Mouse (Mus musculus) hindbrain, embryonic 11.5 days (tissue): ENCODE measurements around the gene Commd1. TPM values are rescaled to one million over a fixed set of nuclear protein-coding genes. Genes with fewer than 3 reads are reported as not detected.

Experiments
- ATAC-seq: fragments of 200-750 bp; cut with Nextera tagmentation; 2 replicates; pipeline ENCODE4 v1.8.0; 2017; ENCODE audit warnings: mild to moderate bottlenecking, moderate TSS enrichment, moderate library complexity; ENCODE audit not compliant: low FRiP score
- DNase-seq: peaks from one replicate; pipeline ENCODE4 v3.0.0-alpha.2; 2015; ENCODE audit warnings: low spot score
- H3K27ac ChIP-seq: fragments of 300-500 bp; sonication (generic); 2 replicates; pipeline ENCODE4 v1.5.1; 2014; ENCODE audit warnings: mild to moderate bottlenecking, low read depth, low read length
- H3K27me3 ChIP-seq: fragments of 300-500 bp; sonication (generic); 2 replicates; pipeline ENCODE4 v1.6.1; 2014; ENCODE audit warnings: mild to moderate bottlenecking, low read length, moderate library complexity, mixed read lengths; ENCODE audit not compliant: control insufficient read depth, insufficient read depth
- H3K36me3 ChIP-seq: fragments of 300-500 bp; sonication (generic); 2 replicates; pipeline ENCODE4 v1.6.1; 2014; ENCODE audit warnings: mild to moderate bottlenecking, low read length, moderate library complexity, mixed read lengths; ENCODE audit not compliant: control insufficient read depth, insufficient read depth
- H3K4me1 ChIP-seq: fragments of 300-500 bp; sonication (generic); replicated peaks from 2 replicates; pipeline ENCODE4 v1.6.1; 2014; ENCODE audit warnings: low read length, mixed read lengths; ENCODE audit not compliant: control insufficient read depth, insufficient read depth
- H3K4me2 ChIP-seq: fragments of 300-500 bp; sonication (generic); replicated peaks from 2 replicates; pipeline ENCODE4 v1.6.1; 2014; ENCODE audit warnings: mild to moderate bottlenecking, low read depth, low read length
- H3K4me3 ChIP-seq: fragments of 300-500 bp; sonication (generic); 2 replicates; pipeline ENCODE4 v1.5.1; 2014; ENCODE audit warnings: low read depth, low read length
- H3K9ac ChIP-seq: fragments of 300-500 bp; sonication (generic); 2 replicates; pipeline ENCODE4 v1.6.1; 2014; ENCODE audit warnings: low read depth, low read length
- H3K9me3 ChIP-seq: fragments of 300-500 bp; sonication (generic); 2 replicates; pipeline ENCODE4 v1.6.1; 2016; ENCODE audit warnings: low read length; ENCODE audit not compliant: control insufficient read depth
- WGBS: fragments of 180-500 bp; shearing (Covaris S2); extraction: QIAGEN DNeasy Blood & Tissue Kit; methylation state at CpG from one replicate; pipeline ENCODE4 v1.1.7; 2014; 5-methylcytosine and 5-hydroxymethylcytosine counted together
- polyA plus RNA-seq: library from polyadenylated mRNA; unstranded; fragments of >200 nt; fragmentation: Nextera tagmentation; extraction: Ambion mirVana; gene quantifications from 2 replicates; pipeline ENCODE4 v1.2.1, GENCODE M21; 2014

The Commd1 gene
- polyA plus RNA-seq, 1 experiment from 2014 or later = 411 TPM

DNA sequence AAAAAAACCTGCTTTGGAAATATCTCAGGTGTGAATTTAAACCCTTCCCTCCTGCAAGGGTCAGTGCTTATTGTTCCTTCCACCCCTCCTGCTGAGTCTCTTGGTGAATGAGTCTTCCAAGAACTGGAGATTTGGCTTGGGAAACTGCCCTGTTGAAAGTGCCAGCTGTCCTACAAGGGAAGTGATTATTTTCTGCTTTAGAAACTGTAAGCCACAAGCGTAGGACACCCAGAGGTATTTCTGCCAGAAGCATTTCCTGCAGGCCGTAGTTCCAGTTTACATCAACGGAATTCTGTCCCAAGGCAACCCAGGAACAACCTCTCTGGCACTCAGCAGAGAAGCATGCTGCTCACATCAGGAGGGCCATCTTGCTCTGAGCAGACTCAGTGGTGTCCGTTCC is 108.8 kb downstream of the Commd1 start:
- ATAC-seq = no peak
- WGBS = 70% methylated on average over 4 of the region's 4 CpGs
- Histone ChIP-seq H3K9ac (no peak overlapping the region), H3K4me3 (no peak overlapping the region), H3K27me3 (no peaks in the 10 kb centered on the region), H3K9me3 (no peaks in the 10 kb centered on the region), H3K4me1 (no peaks in the 10 kb centered on the region), H3K27ac (no peak overlapping the region), H3K4me2 (no peak overlapping the region), H3K36me3 (no peaks in the 10 kb centered on the region)
- no peak for DNase-seq

DNA sequence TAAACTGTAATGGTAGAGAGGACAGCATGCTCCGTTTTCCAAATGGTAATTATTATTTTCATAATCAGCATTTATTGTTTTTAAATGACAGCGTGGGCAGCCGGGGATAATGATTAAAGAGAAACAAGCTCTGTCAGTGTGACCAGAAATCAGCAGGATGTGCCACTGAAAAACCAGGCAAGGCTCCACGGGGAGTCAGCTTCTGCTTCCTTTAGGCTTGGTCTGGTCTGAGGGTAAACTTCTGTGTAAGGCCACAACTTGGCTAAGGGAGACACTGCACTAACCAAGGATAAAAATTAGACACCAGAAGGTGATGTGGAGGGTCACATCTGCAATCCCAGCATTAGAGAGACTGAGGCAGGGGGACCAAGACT is 109.9 kb downstream of the Commd1 start:
- ATAC-seq = no peak

DNA sequence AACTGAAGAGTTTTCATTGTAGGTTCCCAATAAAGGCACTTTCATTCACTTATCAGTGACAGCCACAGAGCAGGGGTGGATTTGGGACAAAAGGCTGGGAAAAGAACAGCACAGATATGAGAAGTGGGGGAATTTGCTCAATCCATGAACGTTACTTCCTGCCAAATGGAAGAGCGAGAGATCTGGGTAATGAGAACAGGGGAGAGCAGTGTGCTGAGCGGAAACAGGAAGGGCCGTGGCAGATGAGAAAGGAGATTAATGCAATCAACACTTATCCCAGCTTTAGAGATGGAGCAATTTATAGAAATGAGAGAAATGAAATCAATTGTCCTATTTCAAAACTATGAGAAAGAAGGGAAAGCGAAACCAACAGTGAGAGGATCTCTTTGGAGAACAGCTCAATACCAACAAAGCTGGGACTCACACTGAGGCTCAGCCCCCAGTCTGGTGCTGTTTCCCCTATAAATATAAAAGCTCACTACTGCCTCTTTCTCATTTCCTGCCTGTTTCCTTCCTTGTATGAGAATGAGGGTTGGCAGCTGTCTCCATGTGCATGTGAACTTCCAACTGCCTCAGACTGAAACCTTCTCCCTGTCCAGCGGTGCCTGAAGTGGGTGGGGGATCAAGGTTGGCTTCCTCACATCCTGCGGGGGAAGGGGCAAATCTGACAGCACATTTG is 110.4 kb downstream of the Commd1 start:
- no peaks in the 10 kb centered on the region for H3K4me1 ChIP-seq
- no peaks in the 10 kb centered on the region for H3K9me3 ChIP-seq
- WGBS = 76% methylated on average over 7 of the region's 7 CpGs

More for the DNA sequence above, 109.9 kb downstream of the Commd1 start:
- DNase-seq = no peak
- no peak overlapping the region for H3K9ac ChIP-seq
- 56% methylated on average over 4 of the region's 4 CpGs for WGBS
- no peak overlapping the region for H3K27ac ChIP-seq
- H3K4me3 ChIP-seq = no peak overlapping the region
- no peaks in the 10 kb centered on the region for H3K36me3 ChIP-seq
- no peaks in the 10 kb centered on the region for H3K27me3 ChIP-seq
- no peak overlapping the region for H3K4me2 ChIP-seq
- no peaks in the 10 kb centered on the region for H3K4me1 ChIP-seq
- H3K9me3 ChIP-seq = no peaks in the 10 kb centered on the region

DNA sequence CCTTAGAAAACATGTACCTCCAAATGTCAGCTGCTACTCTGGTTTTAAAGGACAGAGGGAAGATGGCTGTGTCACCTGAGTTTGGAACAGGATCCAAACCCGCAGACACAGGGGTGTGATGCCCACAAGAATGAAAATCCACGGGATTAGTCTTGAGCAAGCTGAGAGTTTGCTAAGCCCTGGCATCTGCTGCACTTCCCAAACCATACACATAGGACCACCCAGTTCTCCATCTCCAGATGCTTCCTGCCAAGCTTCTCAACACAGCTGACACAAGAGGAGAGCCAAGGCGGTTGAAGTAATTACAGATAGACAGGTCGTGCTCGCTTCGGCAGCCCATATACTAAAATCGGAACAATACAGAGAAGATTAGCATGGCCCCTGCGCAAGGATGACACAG is 113.6 kb downstream of the Commd1 start:
- 93% methylated on average over 8 of the region's 8 CpGs for WGBS
- ATAC-seq (no peak), DNase-seq (no peak)
- no peak overlapping the region for H3K4me2 ChIP-seq
- no peaks in the 10 kb centered on the region for H3K27me3 ChIP-seq
- H3K27ac ChIP-seq = no peak overlapping the region
- no peaks in the 10 kb centered on the region for H3K4me1 ChIP-seq
- H3K4me3 ChIP-seq = no peak overlapping the region
- no peak overlapping the region for H3K9ac ChIP-seq
- no peaks in the 10 kb centered on the region for H3K9me3 ChIP-seq
- no peaks in the 10 kb centered on the region for H3K36me3 ChIP-seq

More for the DNA sequence above, 110.4 kb downstream of the Commd1 start:
- DNase-seq (no peak), ATAC-seq (no peak)
- Histone ChIP-seq H3K9ac (no peak overlapping the region), H3K36me3 (no peaks in the 10 kb centered on the region), H3K27me3 (no peaks in the 10 kb centered on the region), H3K27ac (no peak overlapping the region), H3K4me2 (no peak overlapping the region), H3K4me3 (no peak overlapping the region)

DNA sequence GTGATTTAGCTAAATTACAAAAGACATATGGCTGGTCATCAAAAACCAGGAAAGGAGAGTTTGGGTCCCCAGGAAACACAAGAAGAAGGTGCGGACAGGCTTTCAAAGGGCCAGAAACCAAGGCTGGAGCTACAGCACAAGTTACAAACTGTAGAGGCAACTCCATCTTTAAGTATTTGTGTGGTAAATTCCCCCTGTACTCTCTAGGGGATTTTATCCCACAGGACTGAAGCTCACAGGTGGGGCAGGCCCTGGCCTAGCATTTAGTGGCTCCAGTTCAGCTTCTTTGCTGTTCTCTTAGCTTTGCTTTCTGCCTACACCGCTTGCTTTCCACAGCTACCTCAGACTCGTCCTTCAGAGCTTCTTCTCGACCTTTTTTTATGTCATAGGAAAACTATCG is 114.5 kb downstream of the Commd1 start:
- no peaks in the 10 kb centered on the region for H3K36me3 ChIP-seq
- H3K4me1 ChIP-seq = no peaks in the 10 kb centered on the region
- ATAC-seq (no peak), DNase-seq (no peak)
- H3K27me3 ChIP-seq = no peaks in the 10 kb centered on the region
- no peak overlapping the region for H3K4me2 ChIP-seq
- WGBS = 89% methylated on average over 5 of the region's 5 CpGs
- no peak overlapping the region for H3K9ac ChIP-seq
- no peak overlapping the region for H3K4me3 ChIP-seq
- H3K27ac ChIP-seq = no peak overlapping the region
- no peaks in the 10 kb centered on the region for H3K9me3 ChIP-seq

DNA sequence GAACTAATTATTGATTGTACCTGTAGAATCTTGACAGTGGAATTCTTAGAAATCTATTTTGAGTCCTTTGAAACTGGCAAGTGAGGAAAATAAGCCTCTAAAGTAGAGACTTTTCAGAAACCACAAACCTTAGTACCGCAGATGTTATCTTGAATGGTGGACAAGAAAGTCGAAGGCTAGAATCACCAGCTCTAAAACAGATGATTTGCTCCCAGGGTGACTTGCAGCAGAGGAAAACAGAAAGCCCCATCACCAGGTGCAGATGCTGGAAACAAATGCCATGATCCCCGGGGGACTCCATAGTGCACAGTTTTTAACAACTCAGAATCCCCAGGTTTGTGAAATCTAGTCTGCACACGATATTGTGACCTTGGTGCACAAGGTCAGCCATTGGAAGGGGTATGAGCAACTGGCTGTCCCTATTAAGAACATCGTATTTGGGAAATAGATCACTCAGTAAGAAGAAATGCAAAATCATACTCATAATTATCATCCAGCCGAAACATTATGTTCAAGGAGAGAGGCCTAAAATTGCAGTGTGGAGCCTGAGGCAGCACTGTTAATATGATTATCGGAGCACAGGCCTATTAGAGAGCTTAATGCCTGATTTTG is 116.4 kb downstream of the Commd1 start:
- Histone ChIP-seq H3K4me1 (no peaks in the 10 kb centered on the region), H3K9ac (no peak overlapping the region), H3K27ac (no peak overlapping the region), H3K36me3 (no peaks in the 10 kb centered on the region), H3K9me3 (no peaks in the 10 kb centered on the region), H3K4me2 (no peak overlapping the region), H3K4me3 (no peak overlapping the region), H3K27me3 (peaks cover 7% of the 10 kb centered on the region)
- ATAC-seq = no peak
- 89% methylated on average over 7 of the region's 7 CpGs for WGBS
- no peak for DNase-seq

DNA sequence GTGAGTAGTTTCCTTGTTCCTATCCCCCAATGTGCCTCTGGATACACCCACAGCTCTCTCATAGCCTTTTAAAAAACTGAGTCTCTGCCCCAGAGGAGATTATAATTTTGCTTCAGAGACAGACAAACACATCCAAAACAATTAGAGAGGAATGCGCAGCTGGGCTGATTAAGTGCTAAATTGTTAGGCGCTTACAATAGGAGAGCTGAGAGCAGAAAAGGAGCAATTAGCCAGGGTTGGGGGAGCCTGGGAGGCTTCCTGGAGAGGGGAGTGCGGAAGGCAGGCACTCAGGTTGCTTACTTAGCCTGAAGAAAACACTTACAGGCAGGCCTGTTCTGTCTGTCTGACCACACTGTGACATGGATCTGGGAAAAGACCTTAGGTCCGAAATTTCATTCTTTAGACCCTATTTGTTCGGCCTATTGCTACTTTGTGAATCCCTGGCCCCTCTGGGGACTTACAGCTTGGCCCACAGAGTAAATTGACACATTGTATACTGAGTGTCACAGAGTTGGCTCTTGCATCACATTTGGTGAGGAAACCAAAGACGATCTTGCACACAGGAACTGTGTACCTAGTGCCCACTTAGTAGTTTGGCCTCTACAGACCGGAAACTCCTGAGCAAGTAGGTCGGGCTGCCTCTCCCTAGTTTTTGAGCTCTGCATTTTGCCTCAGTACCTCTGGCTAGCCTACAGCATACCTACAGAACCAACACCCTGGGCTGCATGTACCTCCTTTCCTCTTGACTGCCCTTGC is 117.7 kb downstream of the Commd1 start:
- no peak for ATAC-seq
- Histone ChIP-seq H3K36me3 (no peaks in the 10 kb centered on the region), H3K4me2 (no peak overlapping the region), H3K4me3 (no peak overlapping the region), H3K27me3 (peaks cover 17% of the 10 kb centered on the region), H3K9me3 (no peaks in the 10 kb centered on the region), H3K27ac (no peak overlapping the region), H3K4me1 (peaks cover 6% of the 10 kb centered on the region), H3K9ac (no peak overlapping the region)
- no peak for DNase-seq
- WGBS = 56% methylated on average over 8 of the region's 8 CpGs

DNA sequence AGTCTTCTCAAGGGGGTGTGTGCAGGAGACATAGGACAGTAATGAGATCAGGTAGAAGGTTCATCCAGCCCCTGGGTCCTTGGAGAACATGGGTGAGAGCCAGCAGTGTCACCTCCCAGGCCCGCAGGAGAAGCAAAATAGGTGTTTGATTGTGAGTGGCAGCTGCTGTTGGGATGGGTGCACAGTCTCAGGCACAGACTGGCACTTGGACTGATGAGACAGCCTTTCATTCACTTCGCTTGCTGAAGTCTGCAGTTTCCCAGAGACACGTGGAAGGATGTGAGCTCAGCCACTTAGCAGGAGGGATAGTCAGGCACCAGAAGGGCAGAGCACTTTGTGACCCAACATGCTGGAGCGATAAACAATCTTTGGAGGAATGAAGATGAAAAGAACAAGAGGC is 118.6 kb downstream of the Commd1 start:
- no peaks in the 10 kb centered on the region for H3K36me3 ChIP-seq
- H3K27me3 ChIP-seq = peaks cover 25% of the 10 kb centered on the region
- WGBS = 49% methylated on average over 4 of the region's 4 CpGs
- H3K4me1 ChIP-seq = peaks cover 8% of the 10 kb centered on the region
- H3K9ac ChIP-seq = no peak overlapping the region
- H3K4me2 ChIP-seq = no peak overlapping the region
- H3K4me3 ChIP-seq = no peak overlapping the region
- ATAC-seq = no peak
- no peaks in the 10 kb centered on the region for H3K9me3 ChIP-seq
- H3K27ac ChIP-seq = no peak overlapping the region
- DNase-seq = no peak

DNA sequence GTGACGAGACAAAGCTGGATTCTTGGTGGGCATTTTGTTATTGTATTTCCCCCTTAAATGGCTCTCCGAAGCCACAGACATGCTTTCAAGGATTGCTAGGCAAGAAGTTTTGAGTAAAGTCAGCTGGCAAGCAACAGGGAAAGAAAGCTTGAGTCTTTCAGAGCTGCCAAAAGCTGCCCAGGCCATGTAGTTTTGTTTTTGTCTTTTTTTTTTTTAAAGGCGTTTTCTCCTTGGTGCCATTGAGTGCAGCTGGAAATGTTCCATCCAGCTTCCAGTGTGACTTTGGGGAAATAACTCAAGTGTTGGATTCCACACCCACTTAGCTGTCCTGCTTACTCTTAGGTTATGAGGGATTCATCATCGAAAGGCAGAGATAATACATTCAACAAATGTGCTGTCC is 120.9 kb downstream of the Commd1 start:
- Histone ChIP-seq H3K4me1 (peaks cover 10% of the 10 kb centered on the region), H3K4me3 (no peak overlapping the region), H3K27me3 (peaks cover 43% of the 10 kb centered on the region), H3K27ac (no peak overlapping the region), H3K9ac (no peak overlapping the region), H3K4me2 (no peak overlapping the region), H3K36me3 (no peaks in the 10 kb centered on the region), H3K9me3 (no peaks in the 10 kb centered on the region)
- 66% methylated on average over 4 of the region's 4 CpGs for WGBS
- DNase-seq = no peak
- no peak for ATAC-seq
